Mouse (Mus musculus) stomach, embryonic 16.5 days (tissue): Measurements from ENCODE around the gene Gstp2. TPM values are rescaled to one million over a fixed set of nuclear protein-coding genes. Genes with fewer than 3 reads are reported as not detected.
A peak's percentile ranks its signal among the peaks of the same experiment; 100 is the strongest.

ENCODE experiments used
- ATAC-seq: fragments of 200-750 bp; cut with Nextera tagmentation; 2 replicates; pipeline ENCODE4 v1.8.0; 2017; ENCODE audit warnings: moderate number of reproducible peaks, moderate TSS enrichment; ENCODE audit not compliant: insufficient read depth, low FRiP score
- H3K27ac ChIP-seq: fragments of 300-500 bp; sonication (generic); 2 replicates; pipeline ENCODE4 v1.5.1; 2014; ENCODE audit warnings: low read length
- H3K27me3 ChIP-seq: fragments of 300-500 bp; sonication (generic); 2 replicates; pipeline ENCODE4 v1.6.1; 2014; ENCODE audit warnings: low read length, control low read depth, mixed read lengths; ENCODE audit not compliant: control insufficient read depth, insufficient read depth
- H3K36me3 ChIP-seq: fragments of 300-500 bp; sonication (generic); 2 replicates; pipeline ENCODE4 v1.6.1; 2014; ENCODE audit warnings: low read length; ENCODE audit not compliant: control insufficient read depth, insufficient read depth
- H3K4me1 ChIP-seq: fragments of 300-500 bp; sonication (generic); 2 replicates; pipeline ENCODE4 v1.6.1; 2014; ENCODE audit warnings: low read length, control low read depth, mixed read lengths; ENCODE audit not compliant: control insufficient read depth, insufficient read depth
- H3K4me2 ChIP-seq: fragments of 300-500 bp; sonication (generic); 2 replicates; pipeline ENCODE4 v1.6.1; 2014; ENCODE audit warnings: low read depth, low read length, mixed read lengths
- H3K4me3 ChIP-seq: fragments of 300-500 bp; sonication (generic); replicated peaks from 2 replicates; pipeline ENCODE4 v1.5.1; 2014; ENCODE audit warnings: mild to moderate bottlenecking, low read length
- H3K9ac ChIP-seq: fragments of 300-500 bp; sonication (generic); 2 replicates; pipeline ENCODE4 v1.6.1; 2014; ENCODE audit warnings: low read length
- H3K9me3 ChIP-seq: fragments of 300-500 bp; sonication (generic); replicated peaks from 2 replicates; pipeline ENCODE4 v1.6.1; 2016; ENCODE audit warnings: low read length, control low read depth; ENCODE audit not compliant: control insufficient read depth
- WGBS: fragments of 180-500 bp; shearing (Covaris S2); extraction: QIAGEN DNeasy Blood & Tissue Kit; methylation state at CpG from one replicate; pipeline ENCODE4 v1.1.7; 2014; 5-methylcytosine and 5-hydroxymethylcytosine counted together
- polyA plus RNA-seq: library from polyadenylated mRNA; unstranded; fragments of >200 nt; fragmentation: Nextera tagmentation; extraction: Ambion mirVana; gene quantifications from 2 replicates; pipeline ENCODE4 v1.2.1, GENCODE M21; 2015

The Gstp2 gene
- polyA plus RNA-seq, 1 experiment from 2014 or later = 28.7 TPM

GRCm38 (mm10) chr19:4033298-4033697 lies 12.5 kb downstream of the Gstp2 start:
- H3K4me3 ChIP-seq = no peak overlapping the region
- H3K27me3 ChIP-seq = no peaks in the 10 kb centered on the region
- ATAC-seq = no peak
- 49% methylated on average over 3 of the region's 3 CpGs for WGBS
- no peaks in the 10 kb centered on the region for H3K9me3 ChIP-seq
- H3K4me1 ChIP-seq = peaks cover 12% of the 10 kb centered on the region
- no peak overlapping the region for H3K4me2 ChIP-seq
- no peaks in the 10 kb centered on the region; the same call in 1 of the 2 replicates for H3K36me3 ChIP-seq
- no peak overlapping the region for H3K9ac ChIP-seq
- no peak overlapping the region for H3K27ac ChIP-seq

DNA sequence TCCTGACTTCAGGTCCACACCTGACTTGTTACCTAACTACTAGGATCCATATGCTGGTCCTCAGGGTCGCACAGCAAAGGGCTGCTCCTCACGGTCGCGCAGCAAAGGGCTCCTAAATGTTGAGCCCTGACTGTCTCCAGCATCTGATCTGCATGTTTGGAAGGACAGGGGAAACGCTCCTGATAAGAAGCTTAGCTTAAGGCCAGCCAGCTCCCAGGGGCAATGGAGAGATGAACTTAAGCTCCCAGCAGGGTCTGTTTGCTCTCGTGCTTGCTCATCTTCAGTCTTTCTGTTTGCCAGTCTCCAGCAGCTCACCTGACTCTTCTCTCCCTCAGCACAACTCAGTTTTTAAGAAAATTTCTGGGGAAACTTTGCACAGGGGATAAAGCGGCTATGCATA lies 13.2 kb downstream of the Gstp2 start:
- WGBS = 63% methylated on average over 7 of the region's 7 CpGs
- Histone ChIP-seq H3K4me2 (no peak overlapping the region), H3K4me1 (peaks cover 12% of the 10 kb centered on the region), H3K9me3 (no peaks in the 10 kb centered on the region), H3K36me3 (no peaks in the 10 kb centered on the region; the same call in 1 of the 2 replicates), H3K27me3 (no peaks in the 10 kb centered on the region), H3K4me3 (no peak overlapping the region), H3K9ac (no peak overlapping the region), H3K27ac (no peak overlapping the region)
- ATAC-seq = no peak

GRCm38 (mm10) chr19:4027576-4027975 lies 18.2 kb downstream of the Gstp2 start:
- Histone ChIP-seq H3K9ac (no peak overlapping the region), H3K9me3 (no peaks in the 10 kb centered on the region; the same call in 1 of the 2 replicates), H3K27me3 (no peaks in the 10 kb centered on the region), H3K4me3 (no peak overlapping the region), H3K36me3 (no peaks in the 10 kb centered on the region), H3K4me2 (no peak overlapping the region), H3K4me1 (no peaks in the 10 kb centered on the region), H3K27ac (no peak overlapping the region)
- ATAC-seq = no peak

GRCm38 (mm10) chr19:4023185-4023584 lies 22.6 kb downstream of the Gstp2 start:
- H3K36me3 ChIP-seq = no peaks in the 10 kb centered on the region
- ATAC-seq = no peak
- H3K4me1 ChIP-seq = peaks cover 6% of the 10 kb centered on the region
- no peak overlapping the region for H3K27ac ChIP-seq
- WGBS = 62% methylated on average over 7 of the region's 7 CpGs
- H3K4me2 ChIP-seq = no peak overlapping the region
- no peak overlapping the region for H3K4me3 ChIP-seq
- no peaks in the 10 kb centered on the region for H3K27me3 ChIP-seq
- no peaks in the 10 kb centered on the region; the same call in 1 of the 2 replicates for H3K9me3 ChIP-seq
- no peak overlapping the region for H3K9ac ChIP-seq

GRCm38 (mm10) chr19:4018743-4019583 lies 26.9 kb downstream of the Gstp2 start:
- H3K4me2 ChIP-seq = no peak overlapping the region
- 27% methylated on average over 18 of the region's 18 CpGs for WGBS
- H3K36me3 ChIP-seq = no peaks in the 10 kb centered on the region
- peaks cover 6% of the 10 kb centered on the region for H3K4me1 ChIP-seq
- H3K9me3 ChIP-seq = no peaks in the 10 kb centered on the region
- H3K4me3 ChIP-seq = no peak overlapping the region
- peak overlapping the region; percentile 22; the same call in 1 of the 2 replicates for H3K27ac ChIP-seq
- peak overlapping the region; percentile 59 for H3K9ac ChIP-seq
- peak; percentile 90 for ATAC-seq
- no peaks in the 10 kb centered on the region for H3K27me3 ChIP-seq

- no peak overlapping the region for H3K4me3 ChIP-seq
- H3K9me3 ChIP-seq = no peaks in the 10 kb centered on the region
- H3K27ac ChIP-seq = no peak overlapping the region; the same call in 1 of the 2 replicates
- no peak overlapping the region for H3K9ac ChIP-seq
- H3K4me2 ChIP-seq = no peak overlapping the region
- no peaks in the 10 kb centered on the region for H3K27me3 ChIP-seq
- WGBS = 46% methylated on average over 10 of the region's 10 CpGs
- ATAC-seq = no peak
- H3K36me3 ChIP-seq = no peaks in the 10 kb centered on the region
- peaks cover 7% of the 10 kb centered on the region for H3K4me1 ChIP-seq
These were observed 27.8 kb downstream of the Gstp2 start for GRCm38 (mm10) chr19:4017921-4018587.

GRCm38 (mm10) chr19:4015635-4016034 lies 30.2 kb downstream of the Gstp2 start:
- no peak for ATAC-seq
- WGBS = 61% methylated on average over 5 of the region's 5 CpGs

DNA sequence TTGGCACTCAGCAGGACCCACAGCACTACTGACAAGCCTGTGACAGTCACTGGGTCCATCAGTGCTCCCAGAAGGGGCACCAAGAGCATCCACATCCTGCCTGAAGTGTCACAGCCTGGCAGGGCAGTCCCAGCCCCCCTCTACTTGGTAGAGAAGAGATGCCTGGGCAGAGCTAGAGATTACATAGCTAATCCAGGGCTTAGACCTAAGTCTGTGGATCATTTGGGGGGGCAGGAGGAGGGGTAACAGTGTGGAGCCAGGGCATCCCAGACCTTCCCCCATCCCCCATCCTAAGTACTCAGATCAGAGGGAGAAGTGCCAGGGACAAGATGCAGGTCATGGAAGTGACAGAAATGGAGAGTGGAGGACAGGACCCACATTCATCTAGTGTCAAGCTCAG lies 31.0 kb downstream of the Gstp2 start:
- Histone ChIP-seq H3K9me3 (no peaks in the 10 kb centered on the region), H3K27ac (no peak overlapping the region), H3K4me2 (no peak overlapping the region), H3K4me3 (no peak overlapping the region), H3K4me1 (peaks cover 17% of the 10 kb centered on the region), H3K9ac (no peak overlapping the region), H3K36me3 (0 out of 2 replicates have a peak, but pooled peaks cover 2% of the 10 kb centered on the region), H3K27me3 (no peaks in the 10 kb centered on the region)
- ATAC-seq = no peak

More at GRCm38 (mm10) chr19:4015635-4016034, 30.2 kb downstream of the Gstp2 start:
- Histone ChIP-seq H3K36me3 (no peaks in the 10 kb centered on the region), H3K4me2 (no peak overlapping the region), H3K27me3 (no peaks in the 10 kb centered on the region), H3K4me1 (peaks cover 19% of the 10 kb centered on the region), H3K27ac (no peak overlapping the region), H3K4me3 (no peak overlapping the region), H3K9ac (no peak overlapping the region), H3K9me3 (no peaks in the 10 kb centered on the region)

DNA sequence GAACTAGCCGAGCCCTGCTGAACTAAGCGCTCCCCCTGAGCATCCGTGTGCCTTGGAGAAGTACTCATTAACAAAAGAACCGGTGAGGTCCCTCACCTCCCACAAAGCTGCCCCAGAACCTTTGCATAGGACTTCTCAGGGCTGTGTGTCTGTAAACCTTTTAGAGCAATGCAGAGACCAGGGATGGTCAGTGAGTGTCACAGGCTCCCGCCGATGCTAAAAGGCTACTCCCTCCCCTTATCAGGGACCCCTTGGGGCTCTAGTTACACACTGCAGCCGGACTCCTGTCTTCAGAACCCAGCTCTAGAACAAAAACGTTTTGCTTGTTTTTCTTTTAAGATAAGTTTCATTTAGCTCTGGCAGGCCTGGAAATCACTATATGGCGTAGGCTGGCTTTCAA lies 32.8 kb downstream of the Gstp2 start:
- no peaks in the 10 kb centered on the region for H3K9me3 ChIP-seq
- 0 out of 2 replicates have a peak overlapping the region, but pooled peaks have one; percentile 22 for H3K27ac ChIP-seq
- H3K4me1 ChIP-seq = peaks cover 13% of the 10 kb centered on the region
- peak; percentile 5; the same call in 1 of the 2 replicates for ATAC-seq
- 0 out of 2 replicates have a peak, but pooled peaks cover 6% of the 10 kb centered on the region for H3K36me3 ChIP-seq
- no peaks in the 10 kb centered on the region for H3K27me3 ChIP-seq
- 13% methylated on average over 9 of the region's 9 CpGs for WGBS
- H3K4me2 ChIP-seq = peak overlapping the region; percentile 61
- peak overlapping the region; percentile 67 for H3K9ac ChIP-seq
- H3K4me3 ChIP-seq = peak overlapping the region; percentile 89
